Mouse (Mus musculus) intestine, embryonic 15.5 days (tissue): Measurements from ENCODE around the gene Stxbp6. TPM values are rescaled to one million over a fixed set of nuclear protein-coding genes. Genes with fewer than 3 reads are reported as not detected.

Experiments used
- ATAC-seq: fragments of 200-750 bp; cut with Nextera tagmentation; 2 replicates; pipeline ENCODE4 v1.8.0; 2017; ENCODE audit warnings: moderate TSS enrichment, moderate library complexity
- H3K27ac ChIP-seq: fragments of 300-500 bp; sonication (generic); 2 replicates; pipeline ENCODE4 v1.5.1; 2015; ENCODE audit warnings: mild to moderate bottlenecking, inconsistent platforms
- H3K27me3 ChIP-seq: fragments of 300-500 bp; sonication (generic); replicated peaks from 2 replicates; pipeline ENCODE4 v1.6.1; 2015; ENCODE audit warnings: inconsistent platforms
- H3K36me3 ChIP-seq: fragments of 300-500 bp; sonication (generic); 2 replicates; pipeline ENCODE4 v1.6.1; 2015; ENCODE audit warnings: inconsistent platforms
- H3K4me1 ChIP-seq: fragments of 300-500 bp; sonication (generic); replicated peaks from 2 replicates; pipeline ENCODE4 v1.6.1; 2015; ENCODE audit warnings: inconsistent platforms
- H3K4me2 ChIP-seq: fragments of 300-500 bp; sonication (generic); replicated peaks from 2 replicates; pipeline ENCODE4 v1.6.1; 2015; ENCODE audit warnings: mild to moderate bottlenecking, inconsistent platforms
- H3K4me3 ChIP-seq: fragments of 300-500 bp; sonication (generic); replicated peaks from 2 replicates; pipeline ENCODE4 v1.5.1; 2015; ENCODE audit warnings: inconsistent platforms
- H3K9ac ChIP-seq: fragments of 300-500 bp; sonication (generic); 2 replicates; pipeline ENCODE4 v1.6.1; 2015; ENCODE audit warnings: inconsistent platforms
- H3K9me3 ChIP-seq: fragments of 300-500 bp; sonication (generic); 2 replicates; pipeline ENCODE4 v1.6.1; 2016; ENCODE audit warnings: inconsistent platforms
- WGBS: fragments of 180-500 bp; shearing (Covaris S2); methylation state at CpG from one replicate; pipeline ENCODE4 v1.1.7; 2015; 5-methylcytosine and 5-hydroxymethylcytosine counted together
- polyA plus RNA-seq: library from polyadenylated mRNA; unstranded; fragments of >200 nt; fragmentation: Nextera tagmentation; extraction: Ambion mirVana; gene quantifications from 2 replicates; pipeline ENCODE4 v1.2.1, GENCODE M21; 2015

Stxbp6 gene
- polyA plus RNA-seq, 1 experiment from 2014 or later, result 18.8 TPM

- WGBS, result 89% methylated on average over 1 of the region's 1 CpGs
- Histone ChIP-seq H3K36me3 (no peaks in the 10 kb centered on the region), H3K4me1 (no peaks in the 10 kb centered on the region), H3K4me2 (no peak overlapping the region), H3K4me3 (no peak overlapping the region), H3K9ac (no peak overlapping the region), H3K27me3 (no peaks in the 10 kb centered on the region), H3K27ac (no peak overlapping the region), H3K9me3 (no peaks in the 10 kb centered on the region)
- ATAC-seq, result no peak
Observed at GRCm38 (mm10) chr12:44835879-44836467, 238.5 kb downstream of the Stxbp6 start.

- Histone ChIP-seq H3K9me3 (no peaks in the 10 kb centered on the region), H3K36me3 (no peaks in the 10 kb centered on the region), H3K27ac (no peak overlapping the region), H3K9ac (no peak overlapping the region), H3K4me1 (no peaks in the 10 kb centered on the region), H3K27me3 (no peaks in the 10 kb centered on the region), H3K4me3 (no peak overlapping the region), H3K4me2 (no peak overlapping the region)
- WGBS, result 32% methylated on average over 2 of the region's 2 CpGs
- no peak for ATAC-seq
Observed at GRCm38 (mm10) chr12:44811895-44812294, 262.6 kb downstream of the Stxbp6 start.

GRCm38 (mm10) chr12:44804213-44804612 is 270.3 kb downstream of the Stxbp6 start:
- no peak for ATAC-seq
- no peaks in the 10 kb centered on the region for H3K4me1 ChIP-seq
- no peak overlapping the region for H3K9ac ChIP-seq
- no peaks in the 10 kb centered on the region for H3K36me3 ChIP-seq
- no peaks in the 10 kb centered on the region for H3K27me3 ChIP-seq
- no peak overlapping the region for H3K4me2 ChIP-seq
- H3K9me3 ChIP-seq, result no peaks in the 10 kb centered on the region
- no peak overlapping the region for H3K4me3 ChIP-seq
- H3K27ac ChIP-seq, result no peak overlapping the region
